Mouse (Mus musculus) kidney, postnatal 36 days (tissue): ENCODE results near the gene Ear6.
"Not testable (repeated sequence)": the region's sequence is repeated elsewhere in the genome, so short reads cannot be mapped to it uniquely, and the experiment has no call there.

Source experiments
- DNase-seq, 2 experiments: peaks; one replicate each; pipeline ENCODE4 v3.0.0; 2021 to 2022; ENCODE audit warnings: mixed read lengths in 2 of 2

Gene Ear6

GRCm38 (mm10) chr14:51853399-51853798 is at the start of gene Ear6:
Ear6 (plus strand) TSS chr14:51853699.
- no peak for DNase-seq

- no peak for DNase-seq
Observed at GRCm38 (mm10) chr14:51826625-51827024, 26.9 kb upstream of the Ear6 start.

GRCm38 (mm10) chr14:51827842-51828241 is 25.7 kb upstream of the Ear6 start:
- DNase-seq = peak in 1 of 2 experiments; percentile 53

- DNase-seq = no peak
Observed at GRCm38 (mm10) chr14:51829188-51829587, 24.3 kb upstream of the Ear6 start.

- DNase-seq = peak in 1 of 2 experiments; percentile 13
Observed at GRCm38 (mm10) chr14:51838480-51838879, 15.0 kb upstream of the Ear6 start.

DNA sequence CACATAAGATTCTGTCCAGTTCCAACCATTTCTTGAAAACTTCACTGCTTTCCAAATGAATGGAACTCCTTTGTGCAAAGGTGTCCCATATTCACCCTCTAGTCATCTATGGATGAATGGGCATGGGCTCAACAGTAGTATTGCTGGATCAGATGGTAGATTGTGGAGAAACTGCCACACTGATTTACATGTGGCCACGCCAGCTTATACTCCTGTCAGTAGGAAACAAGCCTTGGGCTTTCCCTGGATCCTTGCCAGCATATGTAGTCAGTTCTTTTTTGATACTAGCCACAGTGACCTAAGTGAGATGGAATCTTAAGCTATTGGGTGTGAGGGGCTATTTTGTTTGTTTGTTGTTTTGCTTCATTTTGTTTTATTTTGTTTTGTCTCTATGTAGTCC is 11.2 kb upstream of the Ear6 start:
- no peak for DNase-seq

DNA sequence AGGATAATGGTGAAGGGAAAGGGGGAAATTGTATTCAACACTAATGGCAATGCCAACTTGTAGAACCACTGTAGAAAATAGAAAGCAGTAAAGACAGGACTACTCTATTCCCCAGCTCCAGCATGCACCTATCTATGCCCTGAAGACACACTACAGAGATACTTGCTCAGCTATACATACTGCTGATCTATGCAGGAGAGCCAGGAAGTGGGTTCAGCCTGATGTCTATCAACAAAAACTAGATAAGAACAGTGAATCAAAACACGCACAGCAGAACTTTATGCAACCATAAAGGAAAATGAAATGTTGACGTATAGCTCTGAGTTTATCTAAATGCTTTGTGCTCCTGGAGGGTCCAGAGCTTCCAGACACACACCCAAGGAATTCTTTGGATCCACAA is 10.7 kb upstream of the Ear6 start:
- no peak for DNase-seq

DNA sequence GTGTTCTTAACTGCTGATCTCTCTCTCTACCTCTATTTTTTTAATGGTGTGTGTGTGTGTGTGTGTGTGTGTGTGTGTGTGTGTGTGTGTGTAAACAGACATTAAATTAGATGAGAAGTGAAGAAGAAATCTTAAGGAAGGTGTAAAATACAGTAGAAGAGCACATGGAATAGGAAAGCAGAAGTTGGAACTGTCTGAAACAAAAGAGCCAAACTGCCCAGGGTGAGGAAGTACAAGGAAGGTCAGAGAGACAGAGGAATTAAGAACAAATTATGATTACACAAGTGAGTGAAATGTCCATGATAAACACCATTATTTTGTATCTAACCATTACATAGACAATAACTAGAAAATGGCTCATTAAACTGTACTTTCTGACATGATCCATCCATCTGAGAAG is 9.6 kb upstream of the Ear6 start:
- DNase-seq = no peak

DNA sequence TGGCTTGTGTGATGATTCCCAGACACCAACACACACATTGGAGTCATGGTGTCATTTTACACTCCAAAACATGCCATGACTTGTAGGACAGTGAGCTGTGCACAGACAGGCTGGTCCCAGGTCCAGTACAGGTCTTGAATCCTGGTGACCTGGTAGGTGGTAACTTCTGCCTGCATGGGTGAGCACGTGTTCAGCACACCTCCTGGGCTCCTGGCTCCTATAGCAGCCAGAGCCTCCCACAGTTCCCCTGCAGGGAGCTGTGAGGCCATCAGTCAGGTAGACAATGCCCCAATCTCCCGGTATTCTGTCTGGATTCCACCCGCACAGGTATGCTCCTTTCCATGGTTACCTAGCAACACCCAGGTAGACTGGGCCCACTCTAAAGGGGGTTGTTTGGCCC is 6.9 kb upstream of the Ear6 start:
- no peak for DNase-seq

DNA sequence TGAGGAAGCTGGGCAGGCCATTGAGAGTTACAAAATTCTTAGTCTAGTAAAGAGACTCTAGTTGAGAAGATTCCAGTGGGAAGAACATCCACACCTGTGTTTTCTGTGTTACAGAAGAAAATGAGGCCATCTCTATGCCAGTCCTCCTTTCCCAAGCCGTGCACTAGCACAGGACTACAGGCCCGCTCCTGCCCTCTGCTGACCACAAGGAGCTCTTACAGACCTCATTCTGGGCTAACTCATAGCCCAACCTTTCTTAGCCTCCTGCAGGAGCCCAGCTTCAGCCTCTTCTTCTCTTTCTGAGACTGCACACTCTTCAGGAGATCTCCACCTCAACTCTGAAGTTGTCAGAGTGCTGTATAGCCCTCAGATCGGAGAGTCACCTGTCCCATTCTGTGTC is 2.5 kb upstream of the Ear6 start:
- DNase-seq = peak in 1 of 2 experiments; percentile 10

GRCm38 (mm10) chr14:51855280-51855679 is 1.8 kb downstream of the Ear6 start:
- not testable (repeated sequence) for DNase-seq

DNA sequence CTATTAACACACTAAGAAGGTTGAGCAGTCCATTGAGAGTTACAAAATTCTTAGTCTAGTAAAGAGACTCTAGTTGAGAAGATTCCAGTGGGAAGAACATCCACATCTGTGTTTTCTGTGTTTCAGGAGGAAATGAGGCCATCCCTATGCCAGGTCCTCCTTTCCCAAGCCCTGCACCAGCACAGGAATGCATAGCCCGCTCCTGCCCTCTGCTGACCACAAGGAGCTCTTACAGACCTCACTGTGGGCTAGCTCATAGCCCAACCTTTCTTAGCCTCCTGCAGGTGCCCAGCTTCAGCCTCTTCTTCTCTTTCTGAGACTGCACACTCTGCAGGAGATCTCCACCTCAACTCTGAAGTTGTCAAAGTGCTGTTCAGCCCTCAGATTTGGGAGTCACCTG is 10.1 kb downstream of the Ear6 start:
- DNase-seq = peak in 1 of 2 experiments; percentile 29

GRCm38 (mm10) chr14:51870756-51871155 is 17.3 kb downstream of the Ear6 start:
- DNase-seq = no peak

DNA sequence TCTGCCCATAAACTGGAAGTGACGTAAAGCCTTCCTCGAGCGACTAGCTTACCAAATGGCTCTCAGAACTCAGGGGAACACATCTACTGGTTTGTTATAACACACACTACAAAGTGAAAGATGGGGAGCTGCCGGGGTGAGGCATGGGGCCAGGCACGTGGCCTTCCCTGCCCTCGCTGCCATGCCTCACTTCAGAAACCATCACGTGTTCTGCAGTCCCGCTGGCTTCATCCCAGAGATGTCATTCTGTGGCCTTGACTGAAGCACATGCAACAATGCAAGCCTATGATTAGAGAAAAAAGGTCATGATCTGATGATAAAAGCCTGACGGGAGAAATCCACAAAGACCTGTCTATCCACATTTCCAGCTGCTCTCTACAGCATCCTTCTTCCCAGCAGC is 18.2 kb downstream of the Ear6 start:
- no peak for DNase-seq

GRCm38 (mm10) chr14:51877517-51877916 is 24.0 kb downstream of the Ear6 start:
- DNase-seq = no peak

GRCm38 (mm10) chr14:51883527-51884030 is 30.1 kb downstream of the Ear6 start:
- DNase-seq = peak; percentile 81 to 85

- no peak for DNase-seq
Observed at GRCm38 (mm10) chr14:51884031-51884544, 30.6 kb downstream of the Ear6 start.

DNA sequence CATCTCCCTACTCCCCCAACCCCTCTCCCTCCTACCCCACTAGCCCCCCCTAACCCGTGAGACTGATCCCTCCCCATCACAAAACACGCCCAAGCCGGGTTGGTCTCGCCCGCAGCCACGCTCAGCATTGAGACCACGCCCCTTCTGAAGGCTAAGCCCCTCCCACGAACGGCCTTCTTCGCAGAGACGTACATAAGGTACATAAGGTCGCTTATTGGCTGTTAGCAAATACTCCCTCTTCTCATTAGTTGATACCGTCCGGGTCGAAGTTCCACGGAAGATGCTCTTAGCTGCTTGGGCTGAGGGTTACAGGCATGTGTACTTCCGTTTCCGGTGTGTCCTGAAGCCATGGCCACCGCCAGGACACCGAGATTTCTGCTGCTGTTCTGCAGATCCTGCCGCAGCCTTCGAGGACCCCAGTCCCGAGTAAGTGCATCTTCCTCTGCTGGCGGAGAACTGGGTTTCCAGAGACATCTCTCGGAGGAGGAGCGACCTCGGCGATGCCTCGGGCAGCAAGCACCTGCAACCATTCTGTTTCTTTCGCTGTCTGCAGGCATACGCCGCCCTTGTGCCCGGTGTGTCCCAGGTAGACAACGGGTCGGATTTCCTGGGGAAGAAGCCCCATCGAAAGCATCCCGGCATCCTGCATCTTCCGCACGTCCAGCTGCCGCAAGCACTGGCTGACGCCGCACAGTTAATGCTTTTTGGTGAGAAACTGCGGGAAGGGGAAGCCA is 31.3 kb downstream of the Ear6 start, which contains the start of gene Mettl17:
Gene Mettl17 (plus strand): TSS at position 245 of the 734 bp plus-strand sequence.
- peak; percentile 97 for DNase-seq

GRCm38 (mm10) chr14:51886051-51886450 is 32.6 kb downstream of the Ear6 start:
- DNase-seq = no peak

DNA sequence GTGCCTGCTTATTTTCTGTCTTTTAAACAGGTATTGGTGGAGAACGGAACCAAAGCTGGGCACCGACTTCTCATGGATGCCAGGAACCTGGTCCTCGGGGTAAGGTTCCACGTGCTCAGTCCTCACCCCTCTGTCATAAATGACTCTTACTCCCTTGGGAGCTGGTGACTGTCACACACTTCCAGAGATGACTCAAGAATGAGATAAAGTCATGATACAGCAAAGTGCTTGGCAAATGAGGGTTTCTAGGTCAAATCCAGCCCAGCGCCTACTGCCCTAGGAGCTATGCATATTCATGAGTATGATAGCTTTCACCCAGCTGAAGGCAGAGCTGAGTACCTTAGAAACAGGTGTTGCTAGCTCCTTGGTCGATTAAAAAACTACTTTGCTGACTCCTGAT is 36.3 kb downstream of the Ear6 start:
- DNase-seq = no peak

- DNase-seq = no peak
Observed at GRCm38 (mm10) chr14:51892191-51892939, 38.9 kb downstream of the Ear6 start, which contains the start of gene Slc39a2. Slc39a2 (plus strand) TSS chr14:51892889.

DNA sequence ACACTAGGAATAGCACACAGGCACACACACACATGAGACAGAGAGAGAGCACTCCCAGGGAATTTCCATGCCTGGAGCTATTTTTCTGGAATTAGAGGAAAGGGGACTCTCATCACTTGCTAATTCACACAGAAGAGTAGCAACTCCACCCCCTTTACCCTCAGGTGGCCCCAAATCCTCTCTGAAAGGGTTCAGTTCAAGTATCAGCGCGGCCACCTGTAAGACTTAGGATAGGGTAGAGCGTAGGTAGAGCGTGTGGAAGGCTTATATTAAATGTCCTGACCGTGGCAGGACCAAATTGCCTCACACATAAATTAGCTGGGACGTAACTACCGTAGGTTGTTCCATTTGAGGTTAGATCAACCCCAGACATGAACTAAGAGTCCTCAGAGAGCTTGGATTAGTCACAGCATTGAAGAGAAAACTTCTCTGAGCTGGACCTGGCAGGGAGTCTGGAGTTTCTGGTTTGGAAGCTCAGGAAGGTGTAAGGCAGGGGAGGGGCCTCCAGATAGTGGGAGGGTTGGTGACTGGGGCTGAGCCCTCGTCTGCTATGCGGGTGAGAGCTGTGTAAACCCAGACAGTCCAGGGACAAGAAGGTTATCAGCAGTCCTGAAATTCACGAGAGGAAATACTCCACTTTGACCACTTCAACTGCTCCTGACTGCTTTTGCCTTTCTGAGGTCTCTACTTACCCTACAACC is 39.7 kb downstream of the Ear6 start:
- DNase-seq = no peak

- no peak for DNase-seq
Observed at GRCm38 (mm10) chr14:51893809-51894208, 40.3 kb downstream of the Ear6 start.
